Mouse (Mus musculus) stomach, embryonic 14.5 days (tissue): Measurements from ENCODE around the gene Prpf8. TPM values are rescaled to one million over a fixed set of nuclear protein-coding genes. Genes with fewer than 3 reads are reported as not detected.

Experiments
- ATAC-seq: fragments of 200-750 bp; cut with Nextera tagmentation; 2 replicates; pipeline ENCODE4 v1.8.0; 2017; ENCODE audit warnings: low read depth, moderate TSS enrichment; ENCODE audit not compliant: insufficient number of reproducible peaks, insufficient read depth, low FRiP score
- H3K27ac ChIP-seq: fragments of 300-500 bp; sonication (generic); 2 replicates; pipeline ENCODE4 v1.5.1; 2014; ENCODE audit warnings: mild to moderate bottlenecking, low read length, moderate library complexity, mixed read lengths
- H3K27me3 ChIP-seq: fragments of 300-500 bp; sonication (generic); 2 replicates; pipeline ENCODE4 v1.6.1; 2014; ENCODE audit warnings: low read length, control low read depth, mixed read lengths; ENCODE audit not compliant: control insufficient read depth, insufficient read depth
- H3K36me3 ChIP-seq: fragments of 300-500 bp; sonication (generic); 2 replicates; pipeline ENCODE4 v1.6.1; 2014; ENCODE audit warnings: mild to moderate bottlenecking, control low read depth, low read length, moderate library complexity, mixed read lengths; ENCODE audit not compliant: control insufficient read depth, insufficient read depth
- H3K4me1 ChIP-seq: fragments of 300-500 bp; sonication (generic); 2 replicates; pipeline ENCODE4 v1.6.1; 2014; ENCODE audit warnings: low read length, control low read depth, mixed read lengths; ENCODE audit not compliant: control insufficient read depth, insufficient read depth
- H3K4me2 ChIP-seq: fragments of 300-500 bp; sonication (generic); replicated peaks from 2 replicates; pipeline ENCODE4 v1.6.1; 2014; ENCODE audit warnings: low read depth, low read length, control low read depth
- H3K4me3 ChIP-seq: fragments of 300-500 bp; sonication (generic); 2 replicates; pipeline ENCODE4 v1.5.1; 2014; ENCODE audit warnings: low read depth, low read length, control low read depth
- H3K9ac ChIP-seq: fragments of 300-500 bp; sonication (generic); replicated peaks from 2 replicates; pipeline ENCODE4 v1.6.1; 2014; ENCODE audit warnings: low read depth, mild to moderate bottlenecking, control low read depth, low read length, moderate library complexity, mixed read lengths
- H3K9me3 ChIP-seq: fragments of 300-500 bp; sonication (generic); 2 replicates; pipeline ENCODE4 v1.6.1; 2016; ENCODE audit warnings: low read depth, low read length, control low read depth; ENCODE audit not compliant: control insufficient read depth
- WGBS: fragments of 180-500 bp; shearing (Covaris S2); extraction: QIAGEN DNeasy Blood & Tissue Kit; methylation state at CpG from one replicate; pipeline ENCODE4 v1.1.7; 2014; 5-methylcytosine and 5-hydroxymethylcytosine counted together
- polyA plus RNA-seq: library from polyadenylated mRNA; unstranded; fragments of >200 nt; fragmentation: Nextera tagmentation; extraction: Ambion mirVana; gene quantifications from 2 replicates; pipeline ENCODE4 v1.2.1, GENCODE M21; 2014

Gene Prpf8
- polyA plus RNA-seq, 1 experiment from 2014 or later: 79.7 TPM

GRCm38 (mm10) chr11:75540710-75541581 lies 54.3 kb downstream of the Prpf8 start:
- H3K4me1 ChIP-seq: peaks cover 4% of the 10 kb centered on the region; the same call in 1 of the 2 replicates
- H3K9me3 ChIP-seq: no peaks in the 10 kb centered on the region
- H3K27me3 ChIP-seq: no peaks in the 10 kb centered on the region
- no peaks in the 10 kb centered on the region for H3K36me3 ChIP-seq
- 72% methylated on average over 19 of the region's 19 CpGs for WGBS
- H3K4me2 ChIP-seq: no peak overlapping the region
- no peak overlapping the region for H3K27ac ChIP-seq
- ATAC-seq: no peak
- no peak overlapping the region for H3K9ac ChIP-seq
- H3K4me3 ChIP-seq: no peak overlapping the region

DNA sequence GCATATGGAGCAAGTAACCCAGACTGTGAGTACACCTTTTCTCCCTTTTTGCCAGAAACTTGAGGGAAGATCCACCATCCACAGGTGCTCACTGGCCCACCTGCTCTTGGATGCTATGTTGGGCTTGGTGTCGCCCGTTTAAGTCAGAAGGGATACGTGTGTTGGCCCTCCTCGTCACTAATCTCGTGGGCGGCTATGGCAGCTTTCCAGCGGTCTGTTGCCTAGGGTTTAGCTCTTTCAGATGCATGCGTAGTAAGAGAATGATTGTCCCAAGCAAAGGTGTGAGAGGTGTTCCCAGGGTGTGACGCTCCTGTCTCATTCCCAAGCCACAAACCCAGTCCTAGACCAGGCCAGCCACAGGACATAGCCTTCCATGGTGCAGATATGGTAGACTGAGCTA lies 58.1 kb downstream of the Prpf8 start:
- peaks cover 6% of the 10 kb centered on the region for H3K4me1 ChIP-seq

GRCm38 (mm10) chr11:75546057-75546456 lies 59.4 kb downstream of the Prpf8 start:
- 63% methylated on average over 4 of the region's 4 CpGs for WGBS

More for the DNA sequence above, 58.1 kb downstream of the Prpf8 start:
- ATAC-seq: no peak
- no peak overlapping the region for H3K9ac ChIP-seq
- WGBS: 89% methylated on average over 9 of the region's 9 CpGs
- no peaks in the 10 kb centered on the region for H3K27me3 ChIP-seq
- no peaks in the 10 kb centered on the region for H3K36me3 ChIP-seq
- no peak overlapping the region for H3K4me2 ChIP-seq
- no peaks in the 10 kb centered on the region for H3K9me3 ChIP-seq
- H3K27ac ChIP-seq: no peak overlapping the region
- no peak overlapping the region for H3K4me3 ChIP-seq

GRCm38 (mm10) chr11:75549658-75550111 lies 63.1 kb downstream of the Prpf8 start:
- ATAC-seq: no peak; the same call in 1 of the 2 replicates
- Histone ChIP-seq H3K4me3 (no peak overlapping the region), H3K9ac (no peak overlapping the region), H3K27me3 (no peaks in the 10 kb centered on the region), H3K4me2 (no peak overlapping the region), H3K36me3 (no peaks in the 10 kb centered on the region), H3K4me1 (peaks cover 39% of the 10 kb centered on the region), H3K27ac (0 out of 2 replicates have a peak overlapping the region, but pooled peaks have one; percentile 23), H3K9me3 (no peaks in the 10 kb centered on the region)
- 20% methylated on average over 5 of the region's 5 CpGs for WGBS

More at GRCm38 (mm10) chr11:75546057-75546456, 59.4 kb downstream of the Prpf8 start:
- Histone ChIP-seq H3K4me3 (no peak overlapping the region), H3K4me1 (peaks cover 19% of the 10 kb centered on the region), H3K27ac (no peak overlapping the region), H3K36me3 (no peaks in the 10 kb centered on the region), H3K9ac (no peak overlapping the region), H3K9me3 (no peaks in the 10 kb centered on the region), H3K4me2 (no peak overlapping the region), H3K27me3 (no peaks in the 10 kb centered on the region)
- no peak for ATAC-seq

GRCm38 (mm10) chr11:75550200-75550946 lies 63.8 kb downstream of the Prpf8 start:
- no peak overlapping the region for H3K9ac ChIP-seq
- H3K4me3 ChIP-seq: no peak overlapping the region
- H3K27ac ChIP-seq: peak overlapping the region; percentile 23; the same call in 1 of the 2 replicates
- H3K36me3 ChIP-seq: no peaks in the 10 kb centered on the region
- no peak overlapping the region for H3K4me2 ChIP-seq
- peaks cover 39% of the 10 kb centered on the region for H3K4me1 ChIP-seq
- 59% methylated on average over 12 of the region's 12 CpGs for WGBS
- ATAC-seq: no peak
- no peaks in the 10 kb centered on the region for H3K9me3 ChIP-seq
- H3K27me3 ChIP-seq: no peaks in the 10 kb centered on the region

DNA sequence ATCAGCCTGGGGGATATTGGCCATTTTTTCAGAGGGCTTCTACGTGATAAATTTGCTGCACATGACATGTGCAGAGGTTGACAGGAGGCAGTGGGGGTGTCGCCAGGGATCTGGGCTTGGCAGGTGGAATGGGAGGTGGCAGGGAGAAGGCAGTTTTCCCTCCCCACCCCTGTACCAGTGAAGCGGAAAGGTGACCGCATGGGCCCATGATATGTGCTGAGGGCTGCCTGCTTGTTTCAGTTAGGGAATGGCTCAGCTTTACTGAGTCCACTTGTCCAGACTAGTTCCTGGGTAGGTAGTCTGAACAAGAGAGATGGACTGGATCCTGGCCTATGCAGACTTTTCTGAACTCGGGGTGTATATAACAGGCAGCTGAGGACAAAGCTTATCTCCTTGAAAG lies 64.7 kb downstream of the Prpf8 start:
- H3K9me3 ChIP-seq: no peaks in the 10 kb centered on the region
- H3K4me3 ChIP-seq: no peak overlapping the region
- H3K27me3 ChIP-seq: no peaks in the 10 kb centered on the region
- 85% methylated on average over 5 of the region's 5 CpGs for WGBS
- ATAC-seq: no peak
- no peak overlapping the region for H3K4me2 ChIP-seq
- H3K4me1 ChIP-seq: peaks cover 39% of the 10 kb centered on the region
- H3K27ac ChIP-seq: no peak overlapping the region; the same call in 1 of the 2 replicates
- H3K36me3 ChIP-seq: no peaks in the 10 kb centered on the region
- no peak overlapping the region for H3K9ac ChIP-seq

GRCm38 (mm10) chr11:75551961-75552441 lies 65.4 kb downstream of the Prpf8 start:
- peaks cover 39% of the 10 kb centered on the region for H3K4me1 ChIP-seq
- no peak overlapping the region for H3K4me3 ChIP-seq
- peak; percentile 39; the same call in 1 of the 2 replicates for ATAC-seq
- H3K27ac ChIP-seq: peak overlapping the region; percentile 29; the same call in 1 of the 2 replicates
- H3K36me3 ChIP-seq: no peaks in the 10 kb centered on the region
- WGBS: 34% methylated on average over 9 of the region's 9 CpGs
- no peak overlapping the region for H3K9ac ChIP-seq
- H3K4me2 ChIP-seq: no peak overlapping the region
- no peaks in the 10 kb centered on the region for H3K9me3 ChIP-seq
- H3K27me3 ChIP-seq: no peaks in the 10 kb centered on the region

DNA sequence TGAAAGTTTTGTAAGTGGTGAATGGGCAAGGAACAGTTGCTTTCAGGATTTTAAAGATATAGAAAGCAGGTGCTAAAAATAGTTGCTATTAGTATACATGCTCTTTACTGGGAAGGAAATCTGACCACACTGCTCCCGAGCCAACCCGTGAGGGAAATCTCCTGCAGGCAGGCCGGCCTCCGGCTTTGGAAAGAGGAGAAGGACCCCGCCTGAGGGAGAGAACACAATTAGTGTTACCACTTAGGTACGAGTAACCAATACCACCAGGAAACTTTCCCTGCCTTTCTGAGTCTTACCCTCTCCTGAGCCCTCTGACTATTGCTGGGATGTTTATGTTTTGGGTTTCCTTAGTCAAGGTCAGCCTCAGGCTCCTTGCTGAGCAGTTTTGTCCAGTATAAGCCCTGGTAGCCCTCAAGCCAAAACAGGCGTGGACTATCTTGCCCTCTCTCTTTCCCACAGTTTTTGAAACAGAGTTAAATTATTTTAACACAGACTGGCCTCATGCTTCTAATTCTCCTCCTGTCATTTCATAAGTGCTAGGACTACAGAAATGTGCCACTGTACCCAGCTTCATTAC lies 66.4 kb downstream of the Prpf8 start:
- no peaks in the 10 kb centered on the region for H3K27me3 ChIP-seq
- no peak for ATAC-seq
- H3K27ac ChIP-seq: no peak overlapping the region
- no peak overlapping the region for H3K9ac ChIP-seq
- H3K9me3 ChIP-seq: no peaks in the 10 kb centered on the region; the same call in 1 of the 2 replicates
- H3K4me3 ChIP-seq: no peak overlapping the region
- peaks cover 39% of the 10 kb centered on the region for H3K4me1 ChIP-seq
- no peaks in the 10 kb centered on the region for H3K36me3 ChIP-seq
- no peak overlapping the region for H3K4me2 ChIP-seq
- WGBS: 51% methylated on average over 7 of the region's 7 CpGs
